Mouse (Mus musculus): ENCODE results near the gene Phlpp1. TPM values are rescaled to one million over a fixed set of nuclear protein-coding genes. Genes with fewer than 3 reads are reported as not detected.

Phlpp1 gene
- polyA plus RNA-seq, 1 experiment from 2014 or later: 8.3 TPM

DNA sequence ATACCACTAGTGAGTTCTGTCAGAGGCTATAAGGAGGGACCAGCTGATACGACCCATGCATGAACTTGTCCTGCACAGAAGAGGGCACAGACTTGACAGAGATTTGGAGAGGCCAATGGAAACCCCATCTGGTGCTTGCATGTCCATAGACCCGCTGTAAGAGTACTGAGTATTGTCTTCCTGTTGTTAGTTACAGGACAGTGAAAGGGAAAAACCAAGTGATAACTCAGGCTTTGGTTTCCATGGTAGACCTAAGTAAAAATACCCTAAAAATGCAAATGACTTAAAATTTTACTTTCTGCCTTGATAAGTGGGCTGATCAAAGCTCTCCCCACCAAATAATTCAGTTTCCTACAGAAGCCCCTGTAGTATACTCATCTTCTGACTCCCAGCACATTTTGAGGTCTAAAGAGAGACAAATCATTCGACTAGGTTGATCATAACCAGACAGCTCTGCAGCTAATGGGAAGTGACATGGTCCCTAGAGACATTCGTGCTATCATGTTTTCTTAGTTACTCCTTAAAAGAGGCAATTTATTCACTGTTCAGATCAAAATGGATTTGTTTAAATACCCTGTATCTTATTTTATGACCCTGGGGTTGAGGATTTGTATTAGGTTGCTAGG lies 25.9 kb upstream of the Phlpp1 start:
- Histone ChIP-seq H3K4me1 (ENCODE audit: control insufficient read depth, insufficient read depth, low read length) (peaks cover 8% of the 10 kb centered on the region), H3K4me3 (ENCODE audit: low read depth, low read length) (no peak overlapping the region), H3K36me3 (ENCODE audit: control insufficient read depth, insufficient read depth, low read length) (no peaks in the 10 kb centered on the region), H3K27me3 (replicated peaks; ENCODE audit: control insufficient read depth, insufficient read depth, low read length) (no peaks in the 10 kb centered on the region), H3K9ac (ENCODE audit: low read length) (no peak overlapping the region), H3K4me2 (ENCODE audit: low read length) (no peak overlapping the region), H3K27ac (ENCODE audit: low read depth, low read length) (no peak overlapping the region), H3K9me3 (replicated peaks; ENCODE audit: control insufficient read depth, low read length) (no peaks in the 10 kb centered on the region)
- DNase-seq (ENCODE audit: low spot score): no peak
- WGBS: 90% methylated on average over 4 of the region's 4 CpGs
- ATAC-seq: no peak

DNA sequence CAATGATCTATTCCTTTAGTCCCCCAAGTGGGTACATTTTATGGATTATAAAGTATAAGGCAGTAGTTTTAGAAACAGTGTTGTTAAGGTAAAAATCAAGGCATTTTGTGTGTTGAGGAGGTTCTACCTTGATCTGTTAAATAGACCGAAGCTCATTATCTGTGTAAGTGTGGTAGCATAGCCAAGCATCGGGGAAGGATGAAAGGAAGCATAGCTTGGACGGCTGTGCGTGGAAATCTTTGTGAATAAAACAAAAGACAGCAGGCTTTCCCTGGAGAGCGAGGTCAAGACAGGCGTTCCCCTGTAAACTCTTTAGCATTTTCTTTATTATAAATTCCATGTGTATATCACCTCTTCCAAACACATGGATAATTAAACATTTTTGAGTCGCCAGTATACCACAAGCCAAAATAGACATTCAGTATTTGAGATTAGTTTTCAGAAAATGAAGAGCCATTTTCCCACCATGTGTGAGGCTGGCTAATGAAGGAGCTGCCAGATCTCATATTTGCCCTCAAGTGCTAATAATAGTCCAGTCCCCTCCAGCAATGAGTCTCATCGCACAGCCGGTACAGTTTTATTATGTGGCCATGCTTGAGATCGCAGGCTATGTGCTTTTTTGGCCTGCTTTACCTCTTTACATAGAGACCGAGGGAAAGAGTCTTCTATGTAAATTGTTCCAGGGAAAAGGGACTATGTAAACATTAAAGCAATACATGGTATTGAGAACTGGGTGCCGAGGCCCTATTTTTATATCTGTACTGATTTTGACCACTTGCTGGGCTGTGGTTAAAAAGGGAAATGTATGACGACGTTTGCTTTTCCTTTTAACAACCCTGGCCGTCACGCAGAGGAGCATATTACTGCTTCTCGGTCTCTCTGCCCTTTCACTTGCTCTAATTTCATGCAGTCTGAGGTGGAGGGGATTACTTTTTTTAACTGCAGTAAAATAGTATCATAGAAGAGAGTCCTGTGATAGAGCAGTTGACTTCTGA lies 22.9 kb upstream of the Phlpp1 start:
- peak; percentile 57 for DNase-seq (ENCODE audit: low spot score)
- Histone ChIP-seq H3K9me3 (replicated peaks; ENCODE audit: control insufficient read depth, low read length) (no peaks in the 10 kb centered on the region), H3K9ac (ENCODE audit: low read length) (no peak overlapping the region), H3K27ac (ENCODE audit: low read depth, low read length) (peak overlapping the region; percentile 39; the same call in 1 of the 2 replicates), H3K4me1 (ENCODE audit: control insufficient read depth, insufficient read depth, low read length) (peaks cover 8% of the 10 kb centered on the region), H3K4me2 (ENCODE audit: low read length) (no peak overlapping the region), H3K27me3 (replicated peaks; ENCODE audit: control insufficient read depth, insufficient read depth, low read length) (no peaks in the 10 kb centered on the region), H3K4me3 (ENCODE audit: low read depth, low read length) (no peak overlapping the region), H3K36me3 (ENCODE audit: control insufficient read depth, insufficient read depth, low read length) (no peaks in the 10 kb centered on the region)
- 35% methylated on average over 17 of the region's 17 CpGs for WGBS
- ATAC-seq: peak; percentile 75

DNA sequence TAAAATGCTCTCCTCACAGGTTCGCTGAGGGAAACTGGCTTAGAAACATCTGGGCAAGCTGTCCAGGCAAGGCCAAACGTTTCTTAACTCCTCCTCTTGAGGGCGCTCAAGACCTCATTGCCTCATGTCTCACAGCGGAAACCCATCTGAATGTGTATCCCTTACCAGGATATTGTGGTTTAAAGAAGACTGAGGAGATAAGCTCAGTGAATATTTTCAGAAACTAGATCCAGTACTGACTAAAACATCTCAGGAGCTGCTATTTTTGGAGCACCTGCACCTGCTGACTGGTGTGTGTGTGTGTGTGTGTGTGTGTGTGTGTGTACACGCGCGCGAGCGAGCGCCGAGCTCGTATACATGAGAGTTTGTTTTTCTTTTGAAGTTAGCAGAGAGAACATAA lies 19.7 kb upstream of the Phlpp1 start:
- Histone ChIP-seq H3K4me3 (ENCODE audit: low read depth, low read length) (no peak overlapping the region), H3K9me3 (replicated peaks; ENCODE audit: control insufficient read depth, low read length) (no peaks in the 10 kb centered on the region), H3K4me1 (ENCODE audit: control insufficient read depth, insufficient read depth, low read length) (peaks cover 14% of the 10 kb centered on the region), H3K36me3 (ENCODE audit: control insufficient read depth, insufficient read depth, low read length) (no peaks in the 10 kb centered on the region), H3K9ac (ENCODE audit: low read length) (no peak overlapping the region), H3K27ac (ENCODE audit: low read depth, low read length) (no peak overlapping the region), H3K4me2 (ENCODE audit: low read length) (no peak overlapping the region), H3K27me3 (replicated peaks; ENCODE audit: control insufficient read depth, insufficient read depth, low read length) (no peaks in the 10 kb centered on the region)
- DNase-seq (ENCODE audit: low spot score) (no peak), ATAC-seq (no peak)
- WGBS: 79% methylated on average over 12 of the region's 12 CpGs

DNA sequence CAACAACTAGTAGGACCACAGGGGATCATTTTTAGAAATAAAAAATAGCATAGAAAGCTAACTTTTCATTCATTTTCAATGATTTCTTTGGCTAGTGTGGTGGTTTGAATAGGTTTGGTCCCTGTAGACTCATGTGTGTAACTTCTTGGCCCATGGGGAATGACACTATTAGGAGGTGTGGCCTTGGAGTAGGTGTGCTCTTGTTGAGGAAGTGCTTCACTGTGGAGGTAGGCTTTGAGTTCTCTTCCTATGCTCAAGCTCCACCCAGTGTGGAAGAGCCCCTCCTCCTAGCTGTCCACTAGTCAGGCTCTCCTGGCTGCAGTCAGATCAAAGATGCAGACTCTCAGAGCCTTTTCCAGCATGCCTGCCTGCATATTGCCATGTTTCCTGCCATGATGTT lies 18.8 kb upstream of the Phlpp1 start:
- no peak overlapping the region for H3K27ac ChIP-seq (ENCODE audit: low read depth, low read length)
- H3K9ac ChIP-seq (ENCODE audit: low read length): no peak overlapping the region
- no peak overlapping the region for H3K4me3 ChIP-seq (ENCODE audit: low read depth, low read length)
- H3K27me3 ChIP-seq (replicated peaks; ENCODE audit: control insufficient read depth, insufficient read depth, low read length): no peaks in the 10 kb centered on the region
- H3K9me3 ChIP-seq (replicated peaks; ENCODE audit: control insufficient read depth, low read length): no peaks in the 10 kb centered on the region
- ATAC-seq: no peak
- H3K36me3 ChIP-seq (ENCODE audit: control insufficient read depth, insufficient read depth, low read length): no peaks in the 10 kb centered on the region
- no peak overlapping the region for H3K4me2 ChIP-seq (ENCODE audit: low read length)
- DNase-seq (ENCODE audit: low spot score): no peak
- H3K4me1 ChIP-seq (ENCODE audit: control insufficient read depth, insufficient read depth, low read length): peaks cover 14% of the 10 kb centered on the region

DNA sequence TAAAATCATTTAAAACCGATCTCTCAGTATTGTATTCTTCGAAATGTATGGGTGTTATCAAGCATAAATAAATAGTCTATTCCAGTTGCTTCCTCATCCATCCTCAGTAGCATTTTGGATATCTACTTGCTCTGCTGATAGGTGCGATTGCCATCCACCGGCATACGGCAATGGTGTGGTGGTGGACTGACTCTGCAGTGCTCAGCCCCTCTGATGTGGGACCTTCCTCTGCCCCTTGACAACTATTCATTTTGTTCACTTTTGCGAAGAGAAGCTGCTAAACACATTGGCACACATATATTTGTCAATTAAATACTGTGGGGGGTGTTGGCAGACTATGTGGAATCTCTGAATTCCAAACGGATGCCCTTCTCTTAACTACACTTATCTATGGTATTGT lies 17.0 kb upstream of the Phlpp1 start:
- Histone ChIP-seq H3K4me3 (ENCODE audit: low read depth, low read length) (no peak overlapping the region), H3K36me3 (ENCODE audit: control insufficient read depth, insufficient read depth, low read length) (no peaks in the 10 kb centered on the region), H3K4me2 (ENCODE audit: low read length) (no peak overlapping the region), H3K4me1 (ENCODE audit: control insufficient read depth, insufficient read depth, low read length) (peaks cover 6% of the 10 kb centered on the region; the same call in 1 of the 2 replicates), H3K27me3 (replicated peaks; ENCODE audit: control insufficient read depth, insufficient read depth, low read length) (no peaks in the 10 kb centered on the region), H3K9me3 (replicated peaks; ENCODE audit: control insufficient read depth, low read length) (no peaks in the 10 kb centered on the region), H3K27ac (ENCODE audit: low read depth, low read length) (no peak overlapping the region), H3K9ac (ENCODE audit: low read length) (no peak overlapping the region)
- DNase-seq (ENCODE audit: low spot score): no peak
- 77% methylated on average over 7 of the region's 7 CpGs for WGBS
- peak; percentile 37; the same call in 1 of the 2 replicates for ATAC-seq

DNA sequence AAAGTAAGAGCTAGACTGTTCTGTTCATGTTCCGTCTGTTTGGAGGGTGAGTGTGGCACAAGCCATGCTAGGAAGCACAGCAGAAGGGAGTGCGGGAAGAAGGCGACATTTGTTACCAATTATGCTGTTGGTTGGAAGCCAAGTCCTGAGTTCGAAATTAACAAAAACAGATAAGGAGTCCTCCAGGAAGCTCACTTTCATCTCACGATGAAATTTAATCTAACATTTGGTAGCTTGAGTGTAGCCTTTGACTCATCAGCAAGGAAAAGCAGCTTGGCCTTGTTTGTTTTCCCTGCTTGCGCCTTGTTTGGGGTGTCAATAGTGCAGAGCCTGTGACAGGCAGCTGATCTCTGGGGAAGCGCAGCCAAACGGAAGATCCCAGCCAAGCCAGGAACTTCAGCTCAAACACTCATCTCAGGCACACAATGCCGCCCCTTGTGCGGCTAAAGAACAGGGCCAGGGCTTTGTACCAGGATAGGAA lies 16.4 kb upstream of the Phlpp1 start:
- ATAC-seq: peak; percentile 74; the same call in 1 of the 2 replicates
- no peaks in the 10 kb centered on the region for H3K36me3 ChIP-seq (ENCODE audit: control insufficient read depth, insufficient read depth, low read length)
- no peaks in the 10 kb centered on the region for H3K9me3 ChIP-seq (replicated peaks; ENCODE audit: control insufficient read depth, low read length)
- H3K27ac ChIP-seq (ENCODE audit: low read depth, low read length): 0 out of 2 replicates have a peak overlapping the region, but pooled peaks have one; percentile 14
- H3K4me2 ChIP-seq (ENCODE audit: low read length): no peak overlapping the region
- peak; percentile 64 for DNase-seq (ENCODE audit: low spot score)
- WGBS: 42% methylated on average over 10 of the region's 10 CpGs
- H3K9ac ChIP-seq (ENCODE audit: low read length): no peak overlapping the region
- peaks cover 6% of the 10 kb centered on the region; the same call in 1 of the 2 replicates for H3K4me1 ChIP-seq (ENCODE audit: control insufficient read depth, insufficient read depth, low read length)
- no peaks in the 10 kb centered on the region for H3K27me3 ChIP-seq (replicated peaks; ENCODE audit: control insufficient read depth, insufficient read depth, low read length)
- no peak overlapping the region for H3K4me3 ChIP-seq (ENCODE audit: low read depth, low read length)

DNA sequence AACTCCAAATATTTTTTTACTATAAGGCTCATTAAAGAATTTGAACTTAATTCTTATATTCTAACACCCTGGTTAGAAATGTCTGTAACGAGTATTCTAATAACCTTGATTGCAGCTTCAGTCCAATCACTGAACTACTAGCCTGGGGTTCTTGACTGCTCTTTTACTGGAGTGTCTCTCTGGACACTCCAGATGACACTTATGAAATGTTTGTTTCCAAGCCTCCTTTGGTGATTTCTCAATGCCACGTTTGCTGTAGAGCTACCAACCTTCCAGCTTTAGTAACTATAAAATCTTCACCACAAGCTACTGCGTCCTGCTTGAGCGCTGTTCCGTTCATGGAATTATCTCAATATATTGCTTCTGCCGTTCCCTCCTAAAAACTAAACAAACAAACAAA lies 15.8 kb upstream of the Phlpp1 start:
- 80% methylated on average over 6 of the region's 6 CpGs for WGBS
- no peaks in the 10 kb centered on the region for H3K9me3 ChIP-seq (replicated peaks; ENCODE audit: control insufficient read depth, low read length)
- H3K9ac ChIP-seq (ENCODE audit: low read length): no peak overlapping the region
- H3K36me3 ChIP-seq (ENCODE audit: control insufficient read depth, insufficient read depth, low read length): no peaks in the 10 kb centered on the region
- peaks cover 6% of the 10 kb centered on the region; the same call in 1 of the 2 replicates for H3K4me1 ChIP-seq (ENCODE audit: control insufficient read depth, insufficient read depth, low read length)
- no peak overlapping the region for H3K4me3 ChIP-seq (ENCODE audit: low read depth, low read length)
- no peak for DNase-seq (ENCODE audit: low spot score)
- no peak for ATAC-seq
- H3K27ac ChIP-seq (ENCODE audit: low read depth, low read length): no peak overlapping the region
- no peaks in the 10 kb centered on the region for H3K27me3 ChIP-seq (replicated peaks; ENCODE audit: control insufficient read depth, insufficient read depth, low read length)
- H3K4me2 ChIP-seq (ENCODE audit: low read length): no peak overlapping the region

DNA sequence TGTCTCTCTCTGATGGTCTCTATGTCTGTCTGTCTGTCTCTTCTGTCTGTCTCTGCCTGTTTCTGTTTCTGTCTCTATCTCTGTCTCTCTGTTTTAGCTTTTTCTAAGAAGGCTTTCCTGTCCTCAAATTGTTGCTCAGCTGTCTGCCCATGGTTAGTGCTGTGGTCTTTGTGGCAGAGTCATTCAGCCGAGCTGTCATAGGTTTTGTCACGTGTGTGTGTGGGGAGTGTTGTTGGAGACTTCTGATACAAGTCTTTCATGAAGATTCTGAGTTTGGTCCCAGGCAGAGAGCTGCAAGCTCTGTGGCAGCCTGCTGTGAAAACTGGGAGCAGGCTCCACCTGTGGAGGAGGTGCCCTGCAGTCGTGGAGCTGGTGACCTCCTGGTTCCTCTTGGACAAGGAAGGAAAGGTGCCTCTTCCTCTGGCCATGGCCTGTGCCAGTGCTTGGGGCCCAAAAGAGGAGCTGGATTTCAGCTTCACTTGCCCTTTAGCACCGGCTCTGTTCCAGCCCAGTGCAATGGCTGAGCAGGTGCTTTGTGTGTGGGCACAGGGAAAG lies 13.5 kb upstream of the Phlpp1 start:
- Histone ChIP-seq H3K4me3 (ENCODE audit: low read depth, low read length) (no peak overlapping the region), H3K27ac (ENCODE audit: low read depth, low read length) (no peak overlapping the region), H3K4me2 (ENCODE audit: low read length) (no peak overlapping the region), H3K9ac (ENCODE audit: low read length) (no peak overlapping the region), H3K4me1 (ENCODE audit: control insufficient read depth, insufficient read depth, low read length) (peaks cover 6% of the 10 kb centered on the region; the same call in 1 of the 2 replicates), H3K9me3 (replicated peaks; ENCODE audit: control insufficient read depth, low read length) (no peaks in the 10 kb centered on the region), H3K27me3 (replicated peaks; ENCODE audit: control insufficient read depth, insufficient read depth, low read length) (no peaks in the 10 kb centered on the region), H3K36me3 (ENCODE audit: control insufficient read depth, insufficient read depth, low read length) (no peaks in the 10 kb centered on the region)
- DNase-seq (ENCODE audit: low spot score) (no peak), ATAC-seq (no peak)
- WGBS: 61% methylated on average over 4 of the region's 4 CpGs
